Mouse (Mus musculus) lung, adult 18-20 months (tissue): ENCODE measurements around the gene Phlpp1.

ENCODE experiments used
- DNase-seq, 2 experiments: peaks; one replicate each; pipeline ENCODE4 v3.0.0; 2022; ENCODE audit warnings: mixed read lengths in 2 of 2

The Phlpp1 gene

GRCm38 (mm10) chr1:106199109-106199508, 27.6 kb downstream of the Phlpp1 start:
- no peak for DNase-seq

- DNase-seq: peak; percentile 43 to 63
These were observed 28.1 kb downstream of the Phlpp1 start for GRCm38 (mm10) chr1:106199686-106200085.

GRCm38 (mm10) chr1:106201025-106201424, 29.5 kb downstream of the Phlpp1 start:
- DNase-seq: no peak

GRCm38 (mm10) chr1:106201929-106202328, 30.4 kb downstream of the Phlpp1 start:
- no peak for DNase-seq

- DNase-seq: no peak
These were observed 32.4 kb downstream of the Phlpp1 start for GRCm38 (mm10) chr1:106203942-106204341.

GRCm38 (mm10) chr1:106204350-106204749, 32.8 kb downstream of the Phlpp1 start:
- peak in 1 of 2 experiments; percentile 46 for DNase-seq

- DNase-seq: no peak
These were observed 37.0 kb downstream of the Phlpp1 start for GRCm38 (mm10) chr1:106208581-106208980.

GRCm38 (mm10) chr1:106210461-106210860, 38.9 kb downstream of the Phlpp1 start:
- no peak for DNase-seq

GRCm38 (mm10) chr1:106211146-106211545, 39.6 kb downstream of the Phlpp1 start:
- DNase-seq: no peak

- DNase-seq: no peak
These were observed 48.9 kb downstream of the Phlpp1 start for GRCm38 (mm10) chr1:106220431-106220830.

- no peak for DNase-seq
These were observed 49.8 kb downstream of the Phlpp1 start for GRCm38 (mm10) chr1:106221371-106221770.

GRCm38 (mm10) chr1:106221964-106222363, 50.4 kb downstream of the Phlpp1 start:
- DNase-seq: no peak

- no peak for DNase-seq
These were observed 55.1 kb downstream of the Phlpp1 start for GRCm38 (mm10) chr1:106226613-106227012.

- peak; percentile 57 for DNase-seq
These were observed 58.8 kb downstream of the Phlpp1 start for GRCm38 (mm10) chr1:106230313-106230712.

- DNase-seq: no peak
These were observed 59.8 kb downstream of the Phlpp1 start for GRCm38 (mm10) chr1:106231345-106231744.

GRCm38 (mm10) chr1:106231805-106232459, 60.4 kb downstream of the Phlpp1 start:
- DNase-seq: peak; percentile 44 to 71

GRCm38 (mm10) chr1:106232460-106232850, 60.9 kb downstream of the Phlpp1 start:
- no peak for DNase-seq

GRCm38 (mm10) chr1:106236986-106237385, 65.4 kb downstream of the Phlpp1 start:
- DNase-seq: no peak

- peak; percentile 21 to 61 for DNase-seq
These were observed 68.6 kb downstream of the Phlpp1 start for GRCm38 (mm10) chr1:106240116-106240685.

- no peak for DNase-seq
These were observed 69.5 kb downstream of the Phlpp1 start for GRCm38 (mm10) chr1:106241059-106241458.

GRCm38 (mm10) chr1:106242129-106242528, 70.6 kb downstream of the Phlpp1 start:
- no peak for DNase-seq

GRCm38 (mm10) chr1:106243371-106243770, 71.8 kb downstream of the Phlpp1 start:
- DNase-seq: no peak

- DNase-seq: no peak
These were observed 72.7 kb downstream of the Phlpp1 start for GRCm38 (mm10) chr1:106244245-106244644.

- no peak for DNase-seq
These were observed 82.5 kb downstream of the Phlpp1 start for GRCm38 (mm10) chr1:106254047-106254446.

- no peak for DNase-seq
These were observed 85.6 kb downstream of the Phlpp1 start for GRCm38 (mm10) chr1:106257176-106257575.
